Mouse (Mus musculus): ENCODE measurements around the gene Prelid1. TPM values are rescaled to one million over a fixed set of nuclear protein-coding genes. Genes with fewer than 3 reads are reported as not detected.

The Prelid1 gene
- 100 to 1,000 TPM; 182 to 192 TPM for total RNA-seq (2021)

DNA sequence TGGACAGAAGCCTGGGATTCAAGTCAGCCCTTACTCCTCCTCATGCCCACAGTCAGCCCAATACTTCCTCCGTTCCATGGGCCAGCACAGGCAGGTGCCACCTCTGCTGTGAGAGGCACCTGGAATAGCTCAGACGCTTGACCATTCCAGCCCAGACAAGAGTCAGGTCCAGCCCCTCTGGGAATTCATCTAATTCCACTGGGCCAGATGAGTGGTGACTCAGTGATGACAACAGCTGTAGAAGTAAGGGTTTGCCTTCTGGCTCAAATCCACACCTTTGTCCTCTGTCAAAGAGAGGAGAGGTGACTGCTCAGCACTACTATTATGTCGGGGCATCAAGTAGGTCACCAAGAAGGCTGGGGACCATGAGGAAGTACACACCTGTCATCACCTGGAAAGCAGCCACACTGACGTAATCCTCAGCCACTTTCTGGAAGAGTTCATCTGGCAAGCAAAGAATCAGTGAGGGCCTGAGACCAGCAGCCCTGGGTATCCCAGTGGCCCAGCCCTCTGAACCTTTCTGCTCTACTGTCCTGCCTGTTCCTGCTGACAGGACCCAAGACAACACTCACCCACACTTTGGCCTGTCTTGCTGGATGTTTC, at the start of gene Prelid1:
TSS of gene Prelid1 (plus strand) at position 570 of the 603 bp plus-strand sequence.
- intact Hi-C loops (cut with DNase I) = no loop called here
- DNase-seq = no peak

DNA sequence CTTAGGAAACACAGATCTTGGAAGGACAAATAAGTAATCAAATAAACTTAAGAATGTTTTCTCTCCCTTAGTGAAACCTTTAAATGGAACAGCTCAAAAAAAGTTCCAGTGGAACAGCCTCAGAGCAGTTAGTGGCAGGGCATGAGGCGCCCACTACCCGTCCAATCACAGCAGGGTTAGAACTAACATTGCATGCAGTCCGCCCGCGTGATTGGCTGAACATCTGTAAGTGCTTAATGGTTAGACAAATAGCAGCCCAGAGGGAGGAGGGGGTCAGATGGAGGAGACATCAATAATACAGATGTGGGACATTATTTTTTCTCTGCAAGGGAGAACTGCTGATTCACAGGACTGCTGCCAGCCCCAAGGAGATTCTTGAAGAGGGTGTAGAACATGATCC, 43.1 kb upstream of the Prelid1 start:
- no peak for DNase-seq
- intact Hi-C loops (cut with DNase I) = no loop called here

DNA sequence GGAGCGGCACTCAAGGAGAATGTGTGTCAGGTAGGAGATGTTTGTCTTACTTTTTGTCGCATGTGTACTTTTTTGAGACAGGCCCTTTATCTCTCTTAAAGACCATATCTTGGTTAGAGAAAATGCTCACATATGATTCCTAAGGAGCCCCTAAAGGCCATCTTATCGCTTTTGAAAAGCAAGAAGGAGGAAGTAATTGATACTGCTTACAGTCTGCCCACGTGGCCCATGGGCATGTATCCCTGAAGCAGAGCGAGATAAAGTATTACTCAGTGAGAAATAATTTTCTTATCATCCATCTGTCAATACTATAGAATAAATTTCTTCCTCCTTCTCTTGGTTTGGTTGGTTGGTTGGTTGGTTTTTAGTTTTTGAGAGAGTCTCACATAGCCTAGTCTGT, 42.7 kb upstream of the Prelid1 start:
- intact Hi-C loops (cut with DNase I) = no loop called here
- no peak for DNase-seq

DNA sequence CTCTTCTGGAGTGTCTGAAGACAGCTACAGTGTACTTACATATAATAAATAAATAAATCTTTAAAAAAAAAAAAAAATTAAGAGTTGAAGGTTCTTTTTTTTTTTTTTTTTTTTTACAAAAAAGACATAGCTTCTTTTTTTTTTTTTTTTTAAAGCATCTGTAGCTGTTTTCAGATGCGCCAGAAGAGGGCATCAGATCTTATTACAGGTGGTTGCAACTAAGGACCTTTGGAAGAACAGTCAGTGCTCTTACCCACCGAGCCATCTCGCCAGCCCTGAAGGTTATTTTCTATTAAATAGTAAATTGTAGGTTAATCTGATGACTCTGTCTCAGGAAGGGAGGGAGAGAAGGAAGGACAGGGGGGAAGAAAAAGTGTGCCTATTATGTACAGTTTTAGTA, 31.4 kb upstream of the Prelid1 start:
- DNase-seq = no peak
- intact Hi-C loops (cut with DNase I) = no loop called here

DNA sequence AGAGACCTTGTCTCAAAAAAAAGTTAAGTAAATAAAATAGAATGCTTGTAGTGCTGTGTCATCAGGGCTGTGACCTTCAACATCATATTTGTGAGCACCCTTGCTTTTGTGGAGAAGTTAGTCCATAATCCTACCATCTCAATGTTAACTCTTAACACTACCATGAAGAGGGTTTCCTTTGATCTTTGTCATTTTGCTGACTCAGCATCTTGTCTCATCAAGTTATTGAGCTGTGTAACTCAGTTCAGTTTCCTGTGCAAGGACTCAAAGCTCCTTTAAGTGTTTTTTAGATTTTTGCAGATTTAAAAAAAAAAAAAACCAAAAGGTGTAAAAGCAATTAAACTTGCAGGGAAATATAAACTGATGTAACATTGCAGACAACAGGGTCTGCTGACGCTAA, 23.5 kb upstream of the Prelid1 start:
- intact Hi-C loops (cut with DNase I) = loop anchor here (10.0 kb wide), 2 partner anchors 52 to 358 kb away; no protein-coding TSS in a partner anchor
- no peak for DNase-seq

GRCm38 (mm10) chr13:55300913-55301312, 19.4 kb upstream of the Prelid1 start:
- intact Hi-C loops (cut with DNase I) = no loop called here
- no peak for DNase-seq

GRCm38 (mm10) chr13:55312028-55312630, 8.2 kb upstream of the Prelid1 start:
- intact Hi-C loops (cut with DNase I) = no loop called here
- DNase-seq = no peak

DNA sequence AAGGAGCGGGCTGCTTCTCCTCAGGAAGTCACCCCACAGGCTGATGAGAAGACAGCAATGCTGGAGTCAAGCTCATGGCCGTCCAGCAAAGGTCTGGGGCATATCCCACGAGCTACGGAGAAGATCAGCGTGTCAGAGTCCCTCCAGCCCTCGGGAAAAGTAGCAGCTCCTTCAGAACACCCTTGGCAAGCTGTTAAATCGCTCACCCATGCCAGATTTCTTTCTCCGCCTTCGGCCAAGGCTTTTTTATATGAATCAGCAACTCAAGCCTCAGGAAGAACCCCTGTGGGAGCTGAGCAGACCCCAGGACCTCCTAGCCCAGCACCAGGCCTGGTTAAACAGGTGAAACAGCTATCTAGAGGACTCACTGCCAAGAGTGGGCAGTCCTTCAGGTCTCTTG, 7.2 kb upstream of the Prelid1 start:
- intact Hi-C loops (cut with DNase I) = no loop called here
- no peak for DNase-seq

GRCm38 (mm10) chr13:55314891-55315412, 5.3 kb upstream of the Prelid1 start:
- DNase-seq = no peak
- intact Hi-C loops (cut with DNase I) = no loop called here

- intact Hi-C loops (cut with DNase I) = no loop called here
- no peak for DNase-seq
Observed at GRCm38 (mm10) chr13:55318351-55318750, 1.9 kb upstream of the Prelid1 start.

- DNase-seq = peak; percentile 91
- intact Hi-C loops (cut with DNase I) = no loop called here
Observed at GRCm38 (mm10) chr13:55321434-55322129, 1.3 kb downstream of the Prelid1 start, which contains the start of gene Rab24. Gene Rab24, minus strand, starts transcription at chr13:55321946.

DNA sequence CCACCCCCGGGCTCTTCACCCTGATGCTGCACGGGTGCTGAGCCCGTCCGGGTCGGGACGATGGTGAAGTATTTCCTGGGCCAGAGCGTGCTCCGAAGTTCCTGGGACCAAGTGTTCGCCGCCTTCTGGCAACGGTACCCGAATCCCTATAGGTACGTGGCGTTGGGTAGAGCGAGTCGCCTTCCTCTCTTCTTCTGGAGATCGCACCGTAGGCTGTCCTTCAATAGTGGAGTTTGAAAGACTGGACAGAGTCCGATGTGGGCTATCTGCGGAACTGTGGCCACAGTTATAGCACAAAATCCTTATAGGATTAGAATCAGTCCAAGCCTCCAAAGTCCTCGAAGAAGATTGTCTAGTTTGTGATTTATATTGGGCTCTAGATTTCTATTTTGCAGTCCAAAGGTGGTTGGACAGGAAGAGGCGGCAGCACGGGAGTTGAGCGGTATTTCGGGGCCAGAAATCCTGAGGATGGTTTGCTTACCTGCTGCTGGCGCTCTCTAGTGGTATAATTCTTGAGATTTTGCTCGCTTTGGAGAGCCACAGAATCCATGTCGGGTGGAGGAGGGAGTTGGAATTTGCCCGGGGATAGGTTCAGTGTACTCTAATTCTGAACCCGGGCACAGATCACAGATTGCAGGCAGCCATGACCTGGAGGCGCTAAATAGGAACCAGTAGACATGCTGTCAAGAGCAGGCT, 2.0 kb downstream of the Prelid1 start:
- DNase-seq = no peak
- intact Hi-C loops (cut with DNase I) = no loop called here

DNA sequence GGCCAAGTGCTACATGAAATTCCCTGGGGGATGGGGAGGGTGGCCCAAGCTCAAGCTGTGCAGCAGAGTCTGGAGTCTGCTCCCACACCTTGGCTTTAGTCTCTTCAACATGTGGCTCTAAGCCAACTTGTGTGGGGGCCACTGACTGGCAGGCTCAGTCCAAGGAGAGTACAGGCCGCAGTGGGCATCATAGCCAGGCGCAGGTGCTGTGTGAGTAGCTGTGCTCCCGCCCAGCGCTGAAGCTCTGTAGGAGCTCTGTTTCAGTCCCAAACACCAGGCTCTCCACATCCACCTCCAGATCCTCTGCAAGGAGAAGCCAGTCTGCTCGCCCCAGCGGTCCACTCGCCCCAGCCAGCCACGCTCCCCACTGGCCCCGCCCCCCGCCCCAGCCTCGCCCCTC, 5.3 kb downstream of the Prelid1 start:
- DNase-seq = no peak
- intact Hi-C loops (cut with DNase I) = no loop called here

DNA sequence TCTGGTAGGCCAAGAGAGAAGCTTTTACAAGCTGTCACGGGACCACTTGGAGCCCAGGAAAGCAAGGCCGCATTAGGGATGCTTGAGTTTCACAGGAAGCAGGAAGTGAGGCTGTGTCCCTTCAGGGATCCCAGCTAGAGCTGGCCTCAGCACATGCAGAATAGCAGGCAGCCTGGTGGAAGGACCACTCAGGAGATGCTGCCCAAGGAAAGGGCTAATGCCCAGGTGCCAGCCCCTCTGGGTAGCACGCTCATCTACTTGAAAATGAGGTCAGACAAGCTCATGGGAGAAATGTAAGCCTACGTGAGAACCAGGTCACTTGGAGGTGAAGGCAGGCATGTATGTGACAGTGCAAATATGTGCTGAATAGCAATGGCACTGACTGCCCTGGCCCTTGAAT, 6.9 kb downstream of the Prelid1 start:
- intact Hi-C loops (cut with DNase I) = no loop called here
- DNase-seq = no peak

DNA sequence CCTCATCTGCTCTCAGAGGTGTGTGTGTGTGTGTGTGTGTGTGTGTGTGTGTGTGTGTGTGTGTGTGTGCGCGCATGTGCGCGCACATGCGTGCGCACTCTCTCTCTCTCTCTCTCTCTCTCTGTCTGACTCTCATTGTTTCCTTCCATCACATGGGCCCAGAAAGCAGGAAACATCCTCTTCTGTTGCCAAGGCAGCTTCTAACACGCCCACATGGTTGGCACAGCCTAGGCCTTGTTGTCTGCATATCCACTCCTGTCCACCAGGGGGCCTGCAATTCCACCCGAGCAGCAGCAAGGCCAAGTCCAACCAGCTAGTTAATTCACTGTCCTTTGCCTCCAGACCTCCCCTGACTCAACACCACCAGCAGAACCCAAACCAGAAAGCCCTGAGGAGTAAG, 7.3 kb downstream of the Prelid1 start:
- DNase-seq = peak; percentile 90
- intact Hi-C loops (cut with DNase I) = no loop called here

GRCm38 (mm10) chr13:55328171-55328570, 7.9 kb downstream of the Prelid1 start:
- intact Hi-C loops (cut with DNase I) = no loop called here
- no peak for DNase-seq

- no peak for DNase-seq
- intact Hi-C loops (cut with DNase I) = no loop called here
Observed at GRCm38 (mm10) chr13:55328641-55329040, 8.3 kb downstream of the Prelid1 start.

GRCm38 (mm10) chr13:55329109-55329682, 8.9 kb downstream of the Prelid1 start:
- intact Hi-C loops (cut with DNase I) = no loop called here
- peak; percentile 87 for DNase-seq

GRCm38 (mm10) chr13:55329683-55330566, 9.6 kb downstream of the Prelid1 start, which contains the start of gene Mxd3:
Gene Mxd3, minus strand, starts transcription at chr13:55329823.
- DNase-seq = peak; percentile 93
- intact Hi-C loops (cut with DNase I) = no loop called here

Measured in left cerebral cortex, postnatal 4 days (tissue).